Mouse (Mus musculus): ENCODE data around the gene Sh3pxd2b. TPM values are rescaled to one million over a fixed set of nuclear protein-coding genes. Genes with fewer than 3 reads are reported as not detected.

Gene Sh3pxd2b
- polyA plus RNA-seq, 1 experiment from 2014 or later = 15.3 TPM

- Histone ChIP-seq H3K4me3 (ENCODE audit: low read depth, low read length) (no peak overlapping the region), H3K4me2 (no peak overlapping the region), H3K27me3 (ENCODE audit: control insufficient read depth, insufficient read depth, low read length) (no peaks in the 10 kb centered on the region), H3K27ac (ENCODE audit: low read depth, low read length) (no peak overlapping the region), H3K9ac (ENCODE audit: low read depth, low read length) (no peak overlapping the region), H3K9me3 (replicated peaks; ENCODE audit: control insufficient read depth, low read length) (no peaks in the 10 kb centered on the region), H3K36me3 (ENCODE audit: control insufficient read depth, insufficient read depth, low read length) (peaks cover 3% of the 10 kb centered on the region; the same call in 1 of the 2 replicates), H3K4me1 (ENCODE audit: control insufficient read depth, insufficient read depth, low read length) (0 out of 2 replicates have a peak, but pooled peaks cover 2% of the 10 kb centered on the region)
- ATAC-seq (replicated peaks; ENCODE audit: insufficient number of reproducible peaks, low FRiP score, low TSS enrichment) = no peak
- 75% methylated on average over 2 of the region's 2 CpGs for WGBS (ENCODE audit: insufficient replicate concordance)
Observed at GRCm38 (mm10) chr11:32388064-32388463, 40.4 kb downstream of the Sh3pxd2b start.

GRCm38 (mm10) chr11:32393095-32393494 is 45.5 kb downstream of the Sh3pxd2b start:
- Histone ChIP-seq H3K36me3 (ENCODE audit: control insufficient read depth, insufficient read depth, low read length) (peaks cover 13% of the 10 kb centered on the region; the same call in 1 of the 2 replicates), H3K4me2 (no peak overlapping the region), H3K9ac (ENCODE audit: low read depth, low read length) (no peak overlapping the region), H3K4me1 (ENCODE audit: control insufficient read depth, insufficient read depth, low read length) (no peaks in the 10 kb centered on the region), H3K4me3 (ENCODE audit: low read depth, low read length) (no peak overlapping the region), H3K27ac (ENCODE audit: low read depth, low read length) (no peak overlapping the region), H3K9me3 (replicated peaks; ENCODE audit: control insufficient read depth, low read length) (no peaks in the 10 kb centered on the region), H3K27me3 (ENCODE audit: control insufficient read depth, insufficient read depth, low read length) (no peaks in the 10 kb centered on the region)
- 74% methylated on average over 2 of the region's 2 CpGs for WGBS (ENCODE audit: insufficient replicate concordance)
- no peak for ATAC-seq (replicated peaks; ENCODE audit: insufficient number of reproducible peaks, low FRiP score, low TSS enrichment)

- H3K4me1 ChIP-seq (ENCODE audit: control insufficient read depth, insufficient read depth, low read length) = peaks cover 3% of the 10 kb centered on the region
- 0 out of 2 replicates have a peak, but pooled peaks cover 10% of the 10 kb centered on the region for H3K36me3 ChIP-seq (ENCODE audit: control insufficient read depth, insufficient read depth, low read length)
- H3K9me3 ChIP-seq (replicated peaks; ENCODE audit: control insufficient read depth, low read length) = no peaks in the 10 kb centered on the region
- no peak overlapping the region for H3K4me2 ChIP-seq
- H3K27me3 ChIP-seq (ENCODE audit: control insufficient read depth, insufficient read depth, low read length) = no peaks in the 10 kb centered on the region
- H3K9ac ChIP-seq (ENCODE audit: low read depth, low read length) = no peak overlapping the region
- H3K27ac ChIP-seq (ENCODE audit: low read depth, low read length) = no peak overlapping the region
- ATAC-seq (replicated peaks; ENCODE audit: insufficient number of reproducible peaks, low FRiP score, low TSS enrichment) = no peak
- WGBS (ENCODE audit: insufficient replicate concordance) = 75% methylated on average over 6 of the region's 6 CpGs
- no peak overlapping the region for H3K4me3 ChIP-seq (ENCODE audit: low read depth, low read length)
Observed at GRCm38 (mm10) chr11:32395791-32396190, 48.2 kb downstream of the Sh3pxd2b start.

- H3K4me1 ChIP-seq (ENCODE audit: control insufficient read depth, insufficient read depth, low read length) = peaks cover 3% of the 10 kb centered on the region
- H3K9ac ChIP-seq (ENCODE audit: low read depth, low read length) = peak overlapping the region; percentile 36; the same call in 1 of the 2 replicates
- 47% methylated on average over 2 of the region's 2 CpGs for WGBS (ENCODE audit: insufficient replicate concordance)
- no peak overlapping the region for H3K4me2 ChIP-seq
- no peak for ATAC-seq (replicated peaks; ENCODE audit: insufficient number of reproducible peaks, low FRiP score, low TSS enrichment)
- no peaks in the 10 kb centered on the region for H3K9me3 ChIP-seq (replicated peaks; ENCODE audit: control insufficient read depth, low read length)
- H3K27ac ChIP-seq (ENCODE audit: low read depth, low read length) = no peak overlapping the region
- 0 out of 2 replicates have a peak, but pooled peaks cover 10% of the 10 kb centered on the region for H3K36me3 ChIP-seq (ENCODE audit: control insufficient read depth, insufficient read depth, low read length)
- no peak overlapping the region for H3K4me3 ChIP-seq (ENCODE audit: low read depth, low read length)
- no peaks in the 10 kb centered on the region for H3K27me3 ChIP-seq (ENCODE audit: control insufficient read depth, insufficient read depth, low read length)
Observed at GRCm38 (mm10) chr11:32398446-32398845, 50.8 kb downstream of the Sh3pxd2b start.

GRCm38 (mm10) chr11:32399261-32399660 is 51.6 kb downstream of the Sh3pxd2b start:
- Histone ChIP-seq H3K4me3 (ENCODE audit: low read depth, low read length) (no peak overlapping the region), H3K9ac (ENCODE audit: low read depth, low read length) (no peak overlapping the region), H3K27me3 (ENCODE audit: control insufficient read depth, insufficient read depth, low read length) (no peaks in the 10 kb centered on the region), H3K27ac (ENCODE audit: low read depth, low read length) (no peak overlapping the region), H3K9me3 (replicated peaks; ENCODE audit: control insufficient read depth, low read length) (no peaks in the 10 kb centered on the region), H3K4me2 (no peak overlapping the region), H3K4me1 (ENCODE audit: control insufficient read depth, insufficient read depth, low read length) (peaks cover 3% of the 10 kb centered on the region), H3K36me3 (ENCODE audit: control insufficient read depth, insufficient read depth, low read length) (0 out of 2 replicates have a peak, but pooled peaks cover 7% of the 10 kb centered on the region)
- no peak for ATAC-seq (replicated peaks; ENCODE audit: insufficient number of reproducible peaks, low FRiP score, low TSS enrichment)
- WGBS (ENCODE audit: insufficient replicate concordance) = 73% methylated on average over 2 of the region's 2 CpGs

- 74% methylated on average over 6 of the region's 7 CpGs for WGBS (ENCODE audit: insufficient replicate concordance)
Observed at GRCm38 (mm10) chr11:32402712-32403111, 55.1 kb downstream of the Sh3pxd2b start.

GRCm38 (mm10) chr11:32404708-32405107 is 57.1 kb downstream of the Sh3pxd2b start:
- ATAC-seq (replicated peaks; ENCODE audit: insufficient number of reproducible peaks, low FRiP score, low TSS enrichment) = no peak
- Histone ChIP-seq H3K9ac (ENCODE audit: low read depth, low read length) (no peak overlapping the region), H3K4me3 (ENCODE audit: low read depth, low read length) (no peak overlapping the region), H3K9me3 (replicated peaks; ENCODE audit: control insufficient read depth, low read length) (no peaks in the 10 kb centered on the region), H3K27ac (ENCODE audit: low read depth, low read length) (no peak overlapping the region), H3K4me1 (ENCODE audit: control insufficient read depth, insufficient read depth, low read length) (peaks cover 7% of the 10 kb centered on the region; the same call in 1 of the 2 replicates), H3K36me3 (ENCODE audit: control insufficient read depth, insufficient read depth, low read length) (no peaks in the 10 kb centered on the region), H3K4me2 (no peak overlapping the region), H3K27me3 (ENCODE audit: control insufficient read depth, insufficient read depth, low read length) (no peaks in the 10 kb centered on the region)
- 89% methylated on average over 3 of the region's 3 CpGs for WGBS (ENCODE audit: insufficient replicate concordance)

More at GRCm38 (mm10) chr11:32402712-32403111, 55.1 kb downstream of the Sh3pxd2b start:
- Histone ChIP-seq H3K4me1 (ENCODE audit: control insufficient read depth, insufficient read depth, low read length) (peaks cover 7% of the 10 kb centered on the region), H3K27me3 (ENCODE audit: control insufficient read depth, insufficient read depth, low read length) (no peaks in the 10 kb centered on the region), H3K4me2 (no peak overlapping the region), H3K4me3 (ENCODE audit: low read depth, low read length) (no peak overlapping the region), H3K9ac (ENCODE audit: low read depth, low read length) (no peak overlapping the region), H3K36me3 (ENCODE audit: control insufficient read depth, insufficient read depth, low read length) (no peaks in the 10 kb centered on the region), H3K27ac (ENCODE audit: low read depth, low read length) (no peak overlapping the region), H3K9me3 (replicated peaks; ENCODE audit: control insufficient read depth, low read length) (no peaks in the 10 kb centered on the region)
- ATAC-seq (replicated peaks; ENCODE audit: insufficient number of reproducible peaks, low FRiP score, low TSS enrichment) = no peak

GRCm38 (mm10) chr11:32407863-32408262 is 60.2 kb downstream of the Sh3pxd2b start:
- H3K36me3 ChIP-seq (ENCODE audit: control insufficient read depth, insufficient read depth, low read length) = peaks cover 7% of the 10 kb centered on the region
- no peaks in the 10 kb centered on the region for H3K27me3 ChIP-seq (ENCODE audit: control insufficient read depth, insufficient read depth, low read length)
- no peak overlapping the region for H3K9ac ChIP-seq (ENCODE audit: low read depth, low read length)
- ATAC-seq (replicated peaks; ENCODE audit: insufficient number of reproducible peaks, low FRiP score, low TSS enrichment) = no peak
- H3K9me3 ChIP-seq (replicated peaks; ENCODE audit: control insufficient read depth, low read length) = no peaks in the 10 kb centered on the region
- 67% methylated on average over 3 of the region's 3 CpGs for WGBS (ENCODE audit: insufficient replicate concordance)
- H3K27ac ChIP-seq (ENCODE audit: low read depth, low read length) = no peak overlapping the region
- peaks cover 7% of the 10 kb centered on the region; the same call in 1 of the 2 replicates for H3K4me1 ChIP-seq (ENCODE audit: control insufficient read depth, insufficient read depth, low read length)
- no peak overlapping the region for H3K4me2 ChIP-seq
- no peak overlapping the region for H3K4me3 ChIP-seq (ENCODE audit: low read depth, low read length)

- H3K36me3 ChIP-seq (ENCODE audit: control insufficient read depth, insufficient read depth, low read length) = peaks cover 7% of the 10 kb centered on the region
- H3K4me2 ChIP-seq = no peak overlapping the region
- no peaks in the 10 kb centered on the region for H3K27me3 ChIP-seq (ENCODE audit: control insufficient read depth, insufficient read depth, low read length)
- H3K27ac ChIP-seq (ENCODE audit: low read depth, low read length) = no peak overlapping the region
- H3K9me3 ChIP-seq (replicated peaks; ENCODE audit: control insufficient read depth, low read length) = no peaks in the 10 kb centered on the region
- H3K9ac ChIP-seq (ENCODE audit: low read depth, low read length) = no peak overlapping the region
- no peak for ATAC-seq (replicated peaks; ENCODE audit: insufficient number of reproducible peaks, low FRiP score, low TSS enrichment)
- H3K4me3 ChIP-seq (ENCODE audit: low read depth, low read length) = no peak overlapping the region
- peaks cover 7% of the 10 kb centered on the region; the same call in 1 of the 2 replicates for H3K4me1 ChIP-seq (ENCODE audit: control insufficient read depth, insufficient read depth, low read length)
Observed at GRCm38 (mm10) chr11:32409052-32409451, 61.4 kb downstream of the Sh3pxd2b start.
